Mouse (Mus musculus) liver, postnatal 0 days (tissue): ENCODE data around the gene Hoxd10. TPM values are rescaled to one million over a fixed set of nuclear protein-coding genes. Genes with fewer than 3 reads are reported as not detected.

ENCODE experiments used
- ATAC-seq: fragments of 200-750 bp; cut with Nextera tagmentation; 2 replicates; pipeline ENCODE4 v1.8.0; 2017; ENCODE audit warnings: mild to moderate bottlenecking, moderate library complexity
- DNase-seq: peaks from one replicate; pipeline ENCODE4 v3.0.0-alpha.2; 2016
- H3K27ac ChIP-seq: fragments of 300-500 bp; sonication (generic); 2 replicates; pipeline ENCODE4 v1.5.1; 2014; ENCODE audit warnings: antibody characterized with exemption, moderate library complexity, mild to moderate bottlenecking, low read depth
- H3K27me3 ChIP-seq: fragments of 300-500 bp; sonication (generic); 2 replicates; pipeline ENCODE4 v1.6.1; 2014; ENCODE audit warnings: low read length, control low read depth, mixed read lengths; ENCODE audit not compliant: insufficient read depth
- H3K36me3 ChIP-seq: fragments of 300-500 bp; sonication (generic); replicated peaks from 2 replicates; pipeline ENCODE4 v1.6.1; 2014; ENCODE audit warnings: mild to moderate bottlenecking, control low read depth, low read length, moderate library complexity, mixed read lengths; ENCODE audit not compliant: insufficient read depth
- H3K4me1 ChIP-seq: fragments of 300-500 bp; sonication (generic); 2 replicates; pipeline ENCODE4 v1.6.1; 2014; ENCODE audit warnings: antibody characterized with exemption, mild to moderate bottlenecking, control low read depth; ENCODE audit not compliant: insufficient read depth
- H3K4me2 ChIP-seq: fragments of 300-500 bp; sonication (generic); 2 replicates; pipeline ENCODE4 v1.6.1; 2014; ENCODE audit warnings: low read depth, mild to moderate bottlenecking, low read length, moderate library complexity, mixed read lengths
- H3K4me3 ChIP-seq: fragments of 300-500 bp; sonication (generic); 2 replicates; pipeline ENCODE4 v1.5.1; 2014; ENCODE audit warnings: low read depth, low read length
- H3K9ac ChIP-seq: fragments of 300-500 bp; sonication (generic); replicated peaks from 2 replicates; pipeline ENCODE4 v1.6.1; 2014; ENCODE audit warnings: mild to moderate bottlenecking, moderate library complexity
- H3K9me3 ChIP-seq: fragments of 300-500 bp; sonication (generic); 2 replicates; pipeline ENCODE4 v1.6.1; 2016; ENCODE audit warnings: mild to moderate bottlenecking, control low read depth, low read length, mixed read lengths
- CTCF ChIP-seq: sonication (generic); IDR thresholded peaks from 2 replicates; pipeline ENCODE4 v1.5.1; 2016; ENCODE audit warnings: antibody characterized with exemption, low read depth
- EP300 ChIP-seq: IDR thresholded peaks from 2 replicates; pipeline ENCODE4 v1.6.1; 2016; ENCODE audit warnings: antibody characterized with exemption, low read depth, mild to moderate bottlenecking
- WGBS: fragments of 180-500 bp; shearing (Covaris S2); extraction: QIAGEN DNeasy Blood & Tissue Kit; methylation state at CpG from one replicate; pipeline ENCODE4 v1.1.7; 2014; ENCODE audit not compliant: insufficient replicate concordance; 5-methylcytosine and 5-hydroxymethylcytosine counted together
- polyA plus RNA-seq: library from polyadenylated mRNA; unstranded; fragments of >200 nt; fragmentation: Nextera tagmentation; extraction: Ambion mirVana; gene quantifications from 2 replicates; pipeline ENCODE4 v1.2.1, GENCODE M21; 2015

The Hoxd10 gene
- polyA plus RNA-seq, 1 experiment from 2014 or later: not detected

DNA sequence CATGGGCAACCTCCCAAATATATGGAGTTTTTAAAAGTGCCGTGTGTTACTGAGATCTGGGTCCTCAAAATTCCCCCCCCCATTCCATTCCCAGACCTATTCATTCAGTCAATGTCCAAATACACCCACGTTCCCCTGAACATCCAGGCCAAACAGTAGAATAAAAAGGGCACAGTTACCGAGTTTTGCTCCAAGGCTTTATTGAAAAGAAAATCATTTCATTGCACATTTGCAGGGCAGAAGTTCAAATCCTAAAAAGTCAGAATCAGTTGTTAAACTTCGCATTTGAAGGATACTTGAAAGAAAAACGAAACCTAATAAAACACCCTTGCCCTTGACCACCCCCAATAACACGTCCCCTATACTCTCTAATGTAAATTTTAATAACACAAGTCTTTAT lies 11.1 kb downstream of the Hoxd10 start:
- Histone ChIP-seq H3K4me1 (peaks cover 14% of the 10 kb centered on the region), H3K9ac (no peak overlapping the region), H3K4me2 (no peak overlapping the region), H3K4me3 (no peak overlapping the region), H3K36me3 (no peaks in the 10 kb centered on the region), H3K27ac (no peak overlapping the region), H3K9me3 (no peaks in the 10 kb centered on the region), H3K27me3 (peaks cover 94% of the 10 kb centered on the region)
- DNase-seq (no peak), ATAC-seq (no peak)
- 24% methylated on average over 6 of the region's 6 CpGs for WGBS
- TF ChIP-seq CTCF: no peak

DNA sequence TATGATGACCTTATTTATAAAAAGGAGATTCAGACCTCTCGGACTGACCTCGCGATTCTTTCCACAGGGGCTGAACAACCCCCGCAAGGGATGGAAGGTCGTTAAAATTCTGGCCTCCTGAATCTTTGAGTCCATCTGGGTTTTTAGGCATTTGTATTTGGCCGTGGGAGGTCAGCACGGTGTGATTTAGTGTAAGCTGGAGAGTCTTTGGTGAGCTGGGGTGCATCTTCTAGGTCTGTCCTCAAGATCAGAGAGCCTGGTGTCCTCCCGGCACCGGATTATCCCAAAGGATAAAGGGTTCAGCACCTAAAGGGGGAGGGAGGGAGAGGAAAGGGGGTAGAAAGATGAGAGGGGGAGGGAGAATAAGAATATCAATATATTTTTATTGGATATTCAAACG lies 11.6 kb downstream of the Hoxd10 start:
- TF ChIP-seq CTCF (no peak), EP300 (no peak)
- DNase-seq (no peak), ATAC-seq (no peak)
- WGBS: 19% methylated on average over 10 of the region's 10 CpGs
- Histone ChIP-seq H3K9me3 (no peaks in the 10 kb centered on the region), H3K4me3 (no peak overlapping the region), H3K4me2 (no peak overlapping the region), H3K36me3 (no peaks in the 10 kb centered on the region), H3K9ac (no peak overlapping the region), H3K27ac (no peak overlapping the region), H3K4me1 (peaks cover 9% of the 10 kb centered on the region; the same call in 1 of the 2 replicates), H3K27me3 (peaks cover 94% of the 10 kb centered on the region)

DNA sequence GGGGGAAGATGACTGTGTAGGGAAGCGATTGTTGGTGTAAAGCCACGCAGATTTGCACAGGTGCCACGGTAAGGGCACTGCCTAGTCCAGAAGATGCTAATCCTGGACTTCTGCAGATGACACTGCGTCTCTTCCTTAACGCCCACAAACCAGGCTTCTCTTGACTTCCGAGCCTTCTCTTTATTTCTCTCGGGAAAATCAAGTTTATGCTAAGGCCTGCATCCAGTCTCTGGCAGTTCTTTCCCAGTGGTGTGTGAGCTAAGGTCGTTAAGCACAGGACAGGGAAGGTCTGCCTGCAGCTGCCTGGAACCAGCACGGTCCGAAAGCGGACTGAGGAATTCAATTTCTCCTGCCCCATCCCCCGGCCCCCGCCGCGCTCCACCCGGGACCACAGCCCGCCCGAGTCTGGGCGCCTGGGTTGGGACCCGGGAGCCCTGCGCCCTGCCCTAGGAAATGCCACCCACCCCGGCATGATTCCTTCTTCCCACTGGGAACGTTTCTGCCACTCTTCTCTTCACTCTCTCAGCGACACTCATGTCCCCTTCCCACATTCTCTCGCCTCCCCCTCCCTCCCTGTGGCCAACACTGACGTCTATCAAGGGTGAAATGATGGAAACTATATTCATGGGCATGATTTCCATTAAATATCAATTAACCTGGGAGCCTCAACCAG lies 12.1 kb downstream of the Hoxd10 start:
- TF ChIP-seq CTCF: no peak
- no peak for TF ChIP-seq EP300
- DNase-seq (no peak), ATAC-seq (no peak)
- no peak overlapping the region for H3K9ac ChIP-seq
- H3K4me1 ChIP-seq: peaks cover 6% of the 10 kb centered on the region; the same call in 1 of the 2 replicates
- H3K4me2 ChIP-seq: no peak overlapping the region
- H3K36me3 ChIP-seq: no peaks in the 10 kb centered on the region
- H3K4me3 ChIP-seq: no peak overlapping the region
- H3K27ac ChIP-seq: no peak overlapping the region
- 6% methylated on average over 26 of the region's 26 CpGs for WGBS
- H3K27me3 ChIP-seq: peaks cover 94% of the 10 kb centered on the region
- H3K9me3 ChIP-seq: no peaks in the 10 kb centered on the region

DNA sequence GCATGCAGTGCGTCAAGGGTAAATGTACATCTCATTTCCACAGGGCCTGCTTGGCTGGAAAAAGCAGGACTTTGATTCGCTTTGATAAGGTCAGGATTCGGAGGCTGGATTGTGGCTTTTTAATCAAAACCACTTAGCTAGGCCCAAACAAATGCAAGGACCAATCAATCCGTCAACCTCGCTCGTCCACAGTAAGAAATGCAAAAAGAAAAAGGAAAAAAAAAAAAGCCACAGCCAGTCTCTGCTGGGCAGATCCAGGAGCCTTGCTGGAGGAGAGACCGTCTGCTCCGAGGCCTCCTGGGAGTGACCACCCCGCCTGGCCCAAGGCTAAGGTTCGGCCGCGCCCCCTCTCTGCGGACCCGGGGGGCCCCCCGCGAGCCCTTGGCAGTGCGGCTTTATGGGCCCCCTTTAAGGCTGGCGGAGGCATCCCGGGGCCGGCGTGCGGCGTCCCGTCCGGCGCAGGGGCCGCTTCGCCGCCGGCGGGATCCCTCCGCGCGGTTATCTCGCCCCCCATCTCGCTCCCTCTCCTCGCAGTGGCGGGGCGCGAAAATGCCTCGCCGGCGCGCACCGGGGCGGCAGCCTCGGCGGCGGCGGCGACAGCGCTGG lies 12.8 kb downstream of the Hoxd10 start, which contains the start of gene Hoxd8:
Hoxd8 (plus strand) TSS at position 223 of the 606 bp plus-strand sequence.
- H3K4me3 ChIP-seq: peak within 1 kb of the TSS; percentile 37
- H3K9ac ChIP-seq: no peak within 1 kb of the TSS
- no peaks in the 10 kb centered on the region for H3K9me3 ChIP-seq
- no peak within 1 kb of the TSS for H3K27ac ChIP-seq
- no peaks in the 10 kb centered on the region for H3K36me3 ChIP-seq
- WGBS: 2% methylated on average over 37 of the region's 52 CpGs
- peaks cover 6% of the 10 kb centered on the region; the same call in 1 of the 2 replicates for H3K4me1 ChIP-seq
- peaks cover 94% of the 10 kb centered on the region for H3K27me3 ChIP-seq
- ATAC-seq (no peak), DNase-seq (no peak)
- H3K4me2 ChIP-seq: peak within 1 kb of the TSS; percentile 62
- TF ChIP-seq EP300 (no peak), CTCF (no peak)

DNA sequence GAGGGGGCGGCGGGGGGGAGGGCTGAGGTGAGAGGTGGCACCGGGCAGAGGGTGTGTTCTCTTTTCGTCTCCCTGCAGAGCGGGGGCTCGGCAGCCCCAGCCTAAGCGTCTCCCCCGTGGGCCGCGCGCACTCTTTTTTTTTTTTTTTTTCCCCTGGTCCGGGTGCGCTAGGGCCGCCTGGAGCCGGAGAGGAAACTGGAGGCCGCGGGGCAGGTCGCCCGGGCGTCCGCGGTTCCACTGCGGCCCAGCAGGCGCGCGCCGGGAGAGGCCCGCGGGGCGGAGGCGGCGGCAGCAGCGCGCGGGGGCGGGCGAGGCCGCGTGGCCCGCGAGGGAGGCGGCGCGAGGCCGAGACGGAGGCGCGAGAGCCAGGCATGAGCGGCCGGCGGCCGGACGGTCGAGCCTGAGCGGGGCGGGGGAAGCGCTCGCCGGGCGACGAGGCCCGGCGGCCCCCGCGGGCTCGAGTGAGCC lies 13.3 kb downstream of the Hoxd10 start:
- no peaks in the 10 kb centered on the region for H3K36me3 ChIP-seq
- peak overlapping the region; percentile 62 for H3K4me2 ChIP-seq
- WGBS: 1% methylated on average over 44 of the region's 66 CpGs
- peaks cover 94% of the 10 kb centered on the region for H3K27me3 ChIP-seq
- peak overlapping the region; percentile 37; the same call in 1 of the 2 replicates for H3K4me3 ChIP-seq
- DNase-seq (no peak), ATAC-seq (peak; percentile 19; the same call in 1 of the 2 replicates)
- TF ChIP-seq CTCF (no peak), EP300 (no peak)
- H3K27ac ChIP-seq: no peak overlapping the region
- H3K9ac ChIP-seq: no peak overlapping the region
- H3K4me1 ChIP-seq: peaks cover 6% of the 10 kb centered on the region; the same call in 1 of the 2 replicates
- no peaks in the 10 kb centered on the region for H3K9me3 ChIP-seq

DNA sequence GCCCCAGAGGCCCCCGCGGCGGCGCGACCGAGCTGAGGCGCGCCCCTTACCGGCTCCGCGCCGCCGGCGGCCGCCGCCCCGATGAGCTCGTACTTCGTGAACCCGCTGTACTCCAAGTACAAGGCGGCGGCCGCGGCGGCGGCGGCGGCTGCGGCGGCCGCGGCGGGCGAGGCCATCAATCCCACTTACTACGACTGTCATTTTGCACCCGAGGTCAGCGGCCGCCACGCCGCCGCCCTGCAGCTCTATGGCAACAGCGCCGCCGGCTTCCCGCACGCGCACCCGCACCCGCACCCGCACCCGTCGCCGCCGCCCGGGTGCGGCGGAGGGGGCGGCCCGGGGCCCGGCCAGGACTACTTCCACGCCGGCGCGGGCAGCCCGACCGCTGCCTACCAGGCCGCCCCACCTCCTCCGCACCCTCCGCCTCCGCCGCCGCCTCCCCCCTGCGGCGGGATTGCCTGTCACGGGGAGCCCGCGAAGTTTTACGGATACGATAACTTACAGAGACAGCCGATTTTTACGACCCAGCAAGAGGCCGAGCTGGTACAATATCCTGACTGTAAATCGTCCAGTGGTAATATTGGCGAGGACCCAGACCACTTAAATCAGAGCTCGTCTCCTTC lies 13.9 kb downstream of the Hoxd10 start:
- H3K4me3 ChIP-seq: peak overlapping the region; percentile 37
- WGBS: under 1% methylated on average over 49 of the region's 85 CpGs
- peak overlapping the region; percentile 62 for H3K4me2 ChIP-seq
- H3K9me3 ChIP-seq: no peaks in the 10 kb centered on the region
- no peak overlapping the region for H3K27ac ChIP-seq
- H3K36me3 ChIP-seq: no peaks in the 10 kb centered on the region
- H3K4me1 ChIP-seq: peaks cover 6% of the 10 kb centered on the region; the same call in 1 of the 2 replicates
- TF ChIP-seq CTCF: no peak
- no peak for TF ChIP-seq EP300
- no peak for DNase-seq
- ATAC-seq: no peak
- no peak overlapping the region for H3K9ac ChIP-seq
- H3K27me3 ChIP-seq: peaks cover 94% of the 10 kb centered on the region
